In genomic region chr4:136179998-136180397, GRCm38 (mm10) we compare ENCODE assay signal across 8 mouse cellular contexts. TPM values are rescaled to one million over a fixed set of nuclear protein-coding genes. Genes with fewer than 3 reads are reported as not detected.
DNase-seq lines count a peak whose midpoint lies in the region; ATAC-seq lines count a peak whose summit lies in the region.

No protein-coding gene starts in this region.

- H3K36me3 ChIP-seq in hindbrain, embryonic 14.5 days (replicated peaks; ENCODE audit: control insufficient read depth, insufficient read depth) = no peaks in the 10 kb centered on the region

- H3K4me1 ChIP-seq in hindbrain, embryonic 14.5 days (replicated peaks; ENCODE audit: control insufficient read depth, insufficient read depth, low read length) = peaks cover 19% of the 10 kb centered on the region; the same call in 1 of the 2 replicates

- ATAC-seq in hindbrain, embryonic 14.5 days (ENCODE audit: low FRiP score) = peak; percentile 33; the same call in 1 of the 2 replicates

- no peaks in the 10 kb centered on the region for H3K27me3 ChIP-seq in hindbrain, embryonic 14.5 days (ENCODE audit: control insufficient read depth, insufficient read depth, low read length)

- H3K9me3 ChIP-seq in hindbrain, embryonic 14.5 days (ENCODE audit: control insufficient read depth, low read length) = no peaks in the 10 kb centered on the region

- peak; percentile 91 for DNase-seq in T-cell, adult 2 months (ENCODE audit: low spot score)
- DNase-seq in cerebellum, postnatal 36 days = peak; percentile 65 to 66
- peak; percentile 52 to 64 for DNase-seq in frontal cortex, postnatal 36 days (ENCODE audit: low spot score in 2 of 2)
- DNase-seq in hindbrain, embryonic 14.5 days (ENCODE audit: low spot score) = peak; percentile 76
- DNase-seq in left cerebral cortex, adult 11 months (ENCODE audit: low spot score) = peak; percentile 55
- DNase-seq in lung, postnatal 36 days = peak; percentile 94
- peak; percentile 87 for DNase-seq in retina, postnatal 1 day
- DNase-seq in thymus, postnatal 36 days = peak; percentile 94 to 96

- peak overlapping the region; percentile 31 for H3K4me3 ChIP-seq in hindbrain, embryonic 14.5 days (replicated peaks; ENCODE audit: low read length)

- WGBS in hindbrain, embryonic 14.5 days = 2% methylated on average over 15 of the region's 15 CpGs

- H3K9ac ChIP-seq in hindbrain, embryonic 14.5 days = peak overlapping the region; percentile 44

- H3K27ac ChIP-seq in hindbrain, embryonic 14.5 days = no peak overlapping the region

- H3K4me2 ChIP-seq in hindbrain, embryonic 14.5 days (replicated peaks) = peak overlapping the region; percentile 56

RNA-seq across cellular contexts. Expression of gene E2f2, which starts 7.8 kb away (rescaled TPM):
- 1.2 and 1.3 TPM in 2 replicates for polyA plus RNA-seq in hindbrain, embryonic 14.5 days (2014; fragmentation: Nextera tagmentation; extraction: Ambion mirVana)

RNA-seq across cellular contexts. Expression of gene Asap3, which starts 26.2 kb away (rescaled TPM):
- polyA plus RNA-seq in hindbrain, embryonic 14.5 days (2014; fragmentation: Nextera tagmentation; extraction: Ambion mirVana) = 4.9 TPM in 2 replicates

RNA-seq across cellular contexts. Expression of gene Id3, which starts 36.7 kb away (rescaled TPM):
- polyA plus RNA-seq in hindbrain, embryonic 14.5 days (2014; fragmentation: Nextera tagmentation; extraction: Ambion mirVana) = 194 and 206 TPM in 2 replicates
